Mouse (Mus musculus) kidney, postnatal 0 days (tissue): ENCODE data around the gene Tpp2. TPM values are rescaled to one million over a fixed set of nuclear protein-coding genes. Genes with fewer than 3 reads are reported as not detected.
A peak's percentile ranks its signal among the peaks of the same experiment; 100 is the strongest.

Experiments
- ATAC-seq: fragments of 200-750 bp; cut with Nextera tagmentation; replicated peaks from 2 replicates; pipeline ENCODE4 v1.8.0; 2017; ENCODE audit warnings: low read depth, moderate number of reproducible peaks, moderate TSS enrichment, moderate library complexity; ENCODE audit not compliant: low FRiP score
- DNase-seq: peaks from one replicate; pipeline ENCODE4 v3.0.0-alpha.2; 2016; ENCODE audit warnings: low spot score
- H3K27ac ChIP-seq: fragments of 300-500 bp; sonication (generic); 2 replicates; pipeline ENCODE4 v1.5.1; 2014; ENCODE audit warnings: mild to moderate bottlenecking
- H3K27me3 ChIP-seq: fragments of 300-500 bp; sonication (generic); 2 replicates; pipeline ENCODE4 v1.6.1; 2014; ENCODE audit warnings: low read length, mixed read lengths; ENCODE audit not compliant: insufficient read depth
- H3K36me3 ChIP-seq: fragments of 300-500 bp; sonication (generic); 2 replicates; pipeline ENCODE4 v1.6.1; 2014; ENCODE audit warnings: low read length, mixed read lengths; ENCODE audit not compliant: insufficient read depth
- H3K4me1 ChIP-seq: fragments of 300-500 bp; sonication (generic); replicated peaks from 2 replicates; pipeline ENCODE4 v1.6.1; 2014; ENCODE audit warnings: antibody characterized with exemption, low read length, mixed read lengths; ENCODE audit not compliant: insufficient read depth
- H3K4me2 ChIP-seq: fragments of 300-500 bp; sonication (generic); 2 replicates; pipeline ENCODE4 v1.6.1; 2014; ENCODE audit warnings: mild to moderate bottlenecking, low read length, moderate library complexity, mixed read lengths
- H3K4me3 ChIP-seq: fragments of 300-500 bp; sonication (generic); replicated peaks from 2 replicates; pipeline ENCODE4 v1.5.1; 2014; ENCODE audit warnings: low read depth, low read length
- H3K9ac ChIP-seq: fragments of 300-500 bp; sonication (generic); 2 replicates; pipeline ENCODE4 v1.6.1; 2014; ENCODE audit warnings: low read depth, low read length
- H3K9me3 ChIP-seq: fragments of 300-500 bp; sonication (generic); replicated peaks from 2 replicates; pipeline ENCODE4 v1.6.1; 2016; ENCODE audit warnings: low read length, inconsistent platforms, mixed read lengths
- CTCF ChIP-seq: IDR thresholded peaks from 2 replicates; pipeline ENCODE4 v1.5.1; 2016; ENCODE audit warnings: antibody characterized with exemption, low read depth, mild to moderate bottlenecking, moderate library complexity
- WGBS: fragments of 180-500 bp; shearing (Covaris S2); extraction: QIAGEN DNeasy Blood & Tissue Kit; methylation state at CpG from one replicate; pipeline ENCODE4 v1.1.7; 2014; 5-methylcytosine and 5-hydroxymethylcytosine counted together
- polyA plus RNA-seq: library from polyadenylated mRNA; unstranded; fragments of >200 nt; fragmentation: Nextera tagmentation; extraction: Ambion mirVana; gene quantifications from 2 replicates; pipeline ENCODE4 v1.2.1, GENCODE M21; 2015

The Tpp2 gene
- polyA plus RNA-seq, 1 experiment from 2014 or later: 38.0 TPM

DNA sequence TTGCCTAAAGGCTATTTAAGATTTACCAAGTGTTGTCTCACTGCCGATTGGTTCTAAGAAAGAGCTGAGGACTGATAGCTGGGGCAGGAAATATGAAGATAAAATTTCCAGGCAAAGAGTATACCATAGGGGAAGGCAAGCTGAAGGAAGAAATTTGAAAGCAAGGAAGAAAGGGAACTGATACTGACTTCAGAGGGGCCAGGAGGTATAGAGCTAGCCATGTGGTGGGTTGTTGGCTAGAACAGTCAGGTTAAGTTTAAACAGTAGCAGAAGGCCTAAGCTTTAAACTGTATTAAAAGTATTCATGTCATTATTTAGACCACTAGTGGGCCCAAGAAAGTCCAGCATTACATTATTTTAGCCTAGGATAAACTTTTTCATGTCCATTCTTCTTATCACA is 31.0 kb upstream of the Tpp2 start:
- 88% methylated on average over 1 of the region's 1 CpGs for WGBS
- no peak overlapping the region for H3K9ac ChIP-seq
- no peaks in the 10 kb centered on the region for H3K36me3 ChIP-seq
- no peak overlapping the region for H3K4me2 ChIP-seq
- no peaks in the 10 kb centered on the region for H3K9me3 ChIP-seq
- H3K4me3 ChIP-seq: no peak overlapping the region
- no peak for TF ChIP-seq CTCF
- no peak for DNase-seq
- H3K27me3 ChIP-seq: no peaks in the 10 kb centered on the region
- H3K27ac ChIP-seq: no peak overlapping the region
- H3K4me1 ChIP-seq: no peaks in the 10 kb centered on the region
- no peak for ATAC-seq

DNA sequence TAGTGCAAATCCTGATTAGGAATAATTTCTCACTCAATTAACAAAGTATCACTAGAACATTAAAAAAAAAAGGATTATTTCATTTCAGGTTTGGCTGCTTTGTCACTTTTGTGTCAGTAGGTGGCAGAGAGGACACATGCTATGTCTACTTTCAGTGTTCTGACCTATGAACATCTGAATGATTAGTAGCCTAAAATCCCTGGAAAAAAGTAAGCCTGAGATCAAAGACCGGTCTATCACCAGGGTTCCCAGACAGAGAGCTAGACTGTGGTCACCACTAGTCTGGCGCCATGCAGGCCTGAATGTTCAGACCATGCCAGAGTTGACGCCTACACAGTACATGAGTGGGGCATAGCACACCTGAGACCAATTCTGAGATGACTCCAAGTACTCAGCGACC is 30.6 kb upstream of the Tpp2 start:
- ATAC-seq (peak; percentile 46; the same call in 1 of the 2 replicates), DNase-seq (peak; percentile 46)
- Histone ChIP-seq H3K9ac (no peak overlapping the region), H3K4me3 (no peak overlapping the region), H3K4me1 (no peaks in the 10 kb centered on the region), H3K36me3 (no peaks in the 10 kb centered on the region), H3K27me3 (no peaks in the 10 kb centered on the region), H3K4me2 (no peak overlapping the region), H3K27ac (no peak overlapping the region), H3K9me3 (no peaks in the 10 kb centered on the region)
- 78% methylated on average over 4 of the region's 4 CpGs for WGBS
- TF ChIP-seq CTCF: peak; percentile 78

DNA sequence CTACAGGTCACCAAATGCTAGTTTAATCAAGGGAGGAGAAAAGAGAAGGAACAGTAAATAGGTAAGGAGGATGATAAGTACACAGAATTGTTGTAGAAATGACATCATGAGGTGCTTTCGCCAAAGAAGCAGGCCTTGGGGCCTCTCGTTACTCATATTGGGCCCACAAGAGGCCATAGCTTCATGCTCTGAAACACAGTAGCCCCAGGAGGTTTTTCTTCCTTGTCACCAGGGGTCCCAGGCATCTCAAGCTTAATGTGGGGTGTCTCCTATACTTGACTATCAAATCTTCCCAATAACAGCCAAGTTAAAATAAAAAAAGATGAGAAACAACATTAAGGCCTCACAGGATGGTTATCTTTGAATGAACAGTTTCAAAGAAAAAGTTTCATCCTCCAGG is 18.0 kb upstream of the Tpp2 start:
- Histone ChIP-seq H3K4me3 (no peak overlapping the region), H3K9ac (no peak overlapping the region), H3K4me1 (no peaks in the 10 kb centered on the region), H3K27me3 (no peaks in the 10 kb centered on the region), H3K36me3 (no peaks in the 10 kb centered on the region), H3K9me3 (no peaks in the 10 kb centered on the region), H3K27ac (no peak overlapping the region), H3K4me2 (no peak overlapping the region)
- no peak for DNase-seq
- 67% methylated on average over 2 of the region's 2 CpGs for WGBS
- no peak for ATAC-seq
- no peak for TF ChIP-seq CTCF

DNA sequence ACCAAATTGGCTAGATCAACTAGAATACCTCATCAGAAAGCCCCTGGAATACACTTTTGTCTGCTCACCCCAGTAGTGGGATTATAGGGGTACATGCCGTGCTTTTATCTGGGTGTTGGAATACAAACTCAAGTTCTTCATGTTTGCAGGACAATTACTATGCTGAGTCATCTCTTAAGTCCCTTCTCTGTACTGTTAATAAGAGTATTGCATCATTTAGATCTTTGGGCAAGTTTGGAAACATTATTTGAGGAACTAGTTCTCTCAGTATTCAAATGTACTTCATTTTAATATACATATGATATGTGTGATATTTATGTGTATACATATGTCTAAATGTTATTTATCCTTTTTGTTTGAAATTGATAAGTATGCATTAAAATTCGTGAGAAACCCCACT is 16.6 kb upstream of the Tpp2 start:
- Histone ChIP-seq H3K4me1 (no peaks in the 10 kb centered on the region), H3K9me3 (no peaks in the 10 kb centered on the region), H3K27me3 (no peaks in the 10 kb centered on the region), H3K36me3 (no peaks in the 10 kb centered on the region), H3K9ac (no peak overlapping the region), H3K4me2 (no peak overlapping the region), H3K27ac (no peak overlapping the region), H3K4me3 (no peak overlapping the region)
- ATAC-seq (no peak), DNase-seq (no peak)
- TF ChIP-seq CTCF: no peak
- 55% methylated on average over 2 of the region's 2 CpGs for WGBS

DNA sequence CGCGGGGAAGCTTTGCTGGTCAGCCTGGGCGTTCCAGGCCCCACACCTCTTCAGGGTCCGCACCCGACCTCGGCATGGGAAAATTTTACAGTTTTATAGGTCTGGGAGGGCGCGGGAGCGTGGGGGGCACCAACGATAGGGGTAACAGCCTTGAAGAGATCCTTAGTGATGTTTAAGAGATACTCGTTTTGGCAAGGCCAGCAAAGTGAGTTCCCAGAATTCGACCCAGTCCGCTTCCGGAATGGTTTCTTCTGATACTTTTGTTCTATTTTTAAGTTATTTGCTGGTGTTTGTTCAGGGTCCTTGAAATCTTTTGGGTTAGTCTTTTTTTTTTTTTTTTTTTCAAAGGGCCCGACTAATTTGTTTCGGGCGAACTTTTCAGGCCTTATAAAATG is 966 bp downstream of the Tpp2 start:
- no peak for TF ChIP-seq CTCF
- no peaks in the 10 kb centered on the region for H3K27me3 ChIP-seq
- peak overlapping the region; percentile 90 for H3K4me3 ChIP-seq
- no peaks in the 10 kb centered on the region for H3K9me3 ChIP-seq
- WGBS: 2% methylated on average over 17 of the region's 17 CpGs
- DNase-seq (peak; percentile 49), ATAC-seq (no peak)
- H3K4me2 ChIP-seq: peak overlapping the region; percentile 59
- peak overlapping the region; percentile 93 for H3K27ac ChIP-seq
- no peaks in the 10 kb centered on the region for H3K36me3 ChIP-seq
- peak overlapping the region; percentile 97 for H3K9ac ChIP-seq
- peaks cover 9% of the 10 kb centered on the region for H3K4me1 ChIP-seq

DNA sequence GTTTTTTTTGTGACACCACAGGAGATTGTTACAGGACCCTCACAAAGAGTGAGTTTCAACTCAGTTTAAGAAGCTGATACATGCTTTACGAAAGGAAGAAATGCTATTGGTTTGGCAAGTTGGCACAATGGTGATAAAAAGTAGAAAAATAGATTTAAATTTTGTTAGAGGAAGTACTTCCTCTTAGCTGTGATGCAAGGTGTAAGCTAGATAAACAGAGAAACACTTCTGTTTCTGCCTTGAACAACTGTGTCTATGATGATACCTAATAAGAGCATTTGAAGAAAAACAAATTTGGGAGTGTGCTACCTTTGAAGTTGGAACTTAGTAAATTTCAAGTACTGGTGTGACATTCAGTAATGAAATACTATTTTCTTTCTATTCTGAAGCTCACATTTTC is 5.9 kb downstream of the Tpp2 start:
- WGBS: 98% methylated on average over 1 of the region's 1 CpGs

More for the DNA sequence above, 5.9 kb downstream of the Tpp2 start:
- DNase-seq: no peak
- Histone ChIP-seq H3K9ac (no peak overlapping the region), H3K9me3 (no peaks in the 10 kb centered on the region), H3K27ac (no peak overlapping the region), H3K36me3 (peaks cover 10% of the 10 kb centered on the region; the same call in 1 of the 2 replicates), H3K4me1 (peaks cover 9% of the 10 kb centered on the region), H3K4me3 (no peak overlapping the region), H3K4me2 (no peak overlapping the region), H3K27me3 (no peaks in the 10 kb centered on the region)
- no peak for ATAC-seq
- TF ChIP-seq CTCF: no peak
